Mouse (Mus musculus) ES-E14 (cell line): ENCODE measurements at regions not wholly inside any gene's neighbourhood (a gene's known extent, or its start where the extent isn't known, plus 50 kb on each side); places are given as distances from the start of the nearest gene placed in this dataset.

Experiments used
- DNase-seq: peaks from one replicate; pipeline ENCODE4 v3.0.0-alpha.2; 2013; ENCODE audit warnings: low read depth, low spot score
- H3K27ac ChIP-seq: 2 replicates; pipeline ENCODE4 v1.5.1; 2012; ENCODE audit warnings: low read depth, mild to moderate bottlenecking, low read length, moderate library complexity, mixed read lengths; ENCODE audit not compliant: poor library complexity, insufficient read depth, severe bottlenecking
- H3K36me3 ChIP-seq: 2 replicates; pipeline ENCODE4 v1.6.1; 2012; ENCODE audit warnings: mild to moderate bottlenecking, low read length, moderate library complexity, mixed read lengths; ENCODE audit not compliant: control insufficient read depth, poor library complexity, insufficient read depth, severe bottlenecking
- H3K4me1 ChIP-seq, 2 experiments: fragments of 150-350 bp in 1 of 2; sonication (generic) in 1 of 2; 2 replicates each; pipeline ENCODE4 v1.6.1; 2012; ENCODE audit warnings: low read length in 2 of 2, mild to moderate bottlenecking in 1 of 2, mixed read lengths in 1 of 2; ENCODE audit not compliant: control insufficient read depth in 2 of 2, insufficient read depth in 2 of 2, poor library complexity in 1 of 2
- H3K4me3 ChIP-seq, 2 experiments: fragments of 150-350 bp in 1 of 2; sonication (generic) in 1 of 2; 2 replicates each; pipeline ENCODE4 v1.5.1; 2012; ENCODE audit warnings: low read length in 2 of 2, low read depth in 1 of 2, mild to moderate bottlenecking in 1 of 2, mixed read lengths in 1 of 2; ENCODE audit not compliant: insufficient read depth in 1 of 2, poor library complexity in 1 of 2, severe bottlenecking in 1 of 2
- H3K9ac ChIP-seq: 2 replicates; pipeline ENCODE4 v1.6.1; 2012; ENCODE audit warnings: low read depth, mild to moderate bottlenecking, low read length, mixed read lengths; ENCODE audit not compliant: poor library complexity, insufficient read depth, severe bottlenecking
- H3K9me3 ChIP-seq: fragments of 150-350 bp; sonication (generic); 2 replicates; pipeline ENCODE4 v1.6.1; 2012; ENCODE audit warnings: low read depth, mild to moderate bottlenecking, low read length; ENCODE audit not compliant: control insufficient read depth, insufficient read depth
- CHD2 ChIP-seq: IDR thresholded peaks from 2 replicates; pipeline ENCODE4 v1.6.1; 2014; ENCODE audit warnings: mild to moderate bottlenecking, low read depth, low read length, inconsistent platforms
- HCFC1 ChIP-seq: IDR thresholded peaks from 2 replicates; pipeline ENCODE4 v1.6.1; 2012; ENCODE audit warnings: low read length, inconsistent platforms, borderline replicate concordance; ENCODE audit not compliant: insufficient read depth
- MAFK ChIP-seq: IDR thresholded peaks from 2 replicates; pipeline ENCODE4 v1.6.1; 2014; ENCODE audit warnings: mild to moderate bottlenecking, low read depth, low read length, inconsistent platforms; ENCODE audit not compliant: insufficient read depth
- ZC3H11A ChIP-seq: IDR thresholded peaks from 2 replicates; pipeline ENCODE4 v1.6.1; 2012; ENCODE audit warnings: low read depth, mild to moderate bottlenecking, inconsistent platforms, low read length, borderline replicate concordance
- ZNF384 ChIP-seq: IDR thresholded peaks from 2 replicates; pipeline ENCODE4 v1.6.1; 2012; ENCODE audit warnings: low read depth, low read length, inconsistent platforms
- in situ Hi-C, 2 experiments: fragments of 600-800 bp; cut with MboI; formaldehyde crosslinking; loops; one replicate each; pipeline ENCODE4 v1.15.1; 2025; ENCODE audit warnings: low sequenced_read_pairs in 2 of 2, inconsistent platforms in 1 of 2; ENCODE audit not compliant: unreplicated experiment in 2 of 2

- Histone ChIP-seq H3K4me3 (no peak overlapping the region), H3K9me3 (no peaks in the 10 kb centered on the region), H3K36me3 (no peaks in the 10 kb centered on the region), H3K9ac (no peak overlapping the region), H3K4me1 (no peaks in the 10 kb centered on the region), H3K27ac (no peak overlapping the region)
- TF ChIP-seq CHD2 (no peak), MAFK (no peak), ZNF384 (no peak), ZC3H11A (no peak), HCFC1 (no peak)
- in situ Hi-C loops, result no loop called here
- DNase-seq, result no peak
These were observed 213.6 kb upstream of the Nmur2 start for GRCm38 (mm10) chr11:56254437-56254836.

- DNase-seq, result no peak
- Histone ChIP-seq H3K27ac (no peak overlapping the region), H3K4me1 (peaks cover 0 to 6% of the 10 kb centered on the region in 2 experiments; a peak in 2 of 4 replicates), H3K9ac (no peak overlapping the region), H3K36me3 (no peaks in the 10 kb centered on the region), H3K9me3 (no peaks in the 10 kb centered on the region), H3K4me3 (no peak overlapping the region)
- in situ Hi-C loops, result no loop called here
- TF ChIP-seq ZNF384, result no peak
- no peak for TF ChIP-seq MAFK
- no peak for TF ChIP-seq CHD2
- no peak for TF ChIP-seq ZC3H11A
- TF ChIP-seq HCFC1, result no peak
These were observed 206.6 kb upstream of the Nmur2 start for GRCm38 (mm10) chr11:56247333-56247823.

GRCm38 (mm10) chr11:56246549-56247332 lies 205.9 kb upstream of the Nmur2 start:
- Histone ChIP-seq H3K4me3 (no peak overlapping the region), H3K9ac (no peak overlapping the region), H3K36me3 (no peaks in the 10 kb centered on the region), H3K27ac (no peak overlapping the region), H3K4me1 (peaks cover 0 to 6% of the 10 kb centered on the region in 2 experiments; a peak in 2 of 4 replicates), H3K9me3 (no peaks in the 10 kb centered on the region)
- DNase-seq, result peak; percentile 33
- in situ Hi-C loops, result no loop called here
- TF ChIP-seq HCFC1, result no peak
- no peak for TF ChIP-seq CHD2
- no peak for TF ChIP-seq ZNF384
- no peak for TF ChIP-seq ZC3H11A
- TF ChIP-seq MAFK, result no peak

GRCm38 (mm10) chr11:56244951-56245350 lies 204.1 kb upstream of the Nmur2 start:
- TF ChIP-seq ZC3H11A, result no peak
- DNase-seq, result no peak
- Histone ChIP-seq H3K4me1 (peaks cover 0 to 6% of the 10 kb centered on the region in 2 experiments; a peak in 2 of 4 replicates), H3K36me3 (no peaks in the 10 kb centered on the region), H3K27ac (no peak overlapping the region), H3K4me3 (no peak overlapping the region), H3K9ac (no peak overlapping the region), H3K9me3 (no peaks in the 10 kb centered on the region)
- in situ Hi-C loops, result no loop called here
